Mouse (Mus musculus): ENCODE measurements around the gene Efcab2. TPM values are rescaled to one million over a fixed set of nuclear protein-coding genes. Genes with fewer than 3 reads are reported as not detected.
A peak's percentile ranks its signal among the peaks of the same experiment; 100 is the strongest.

Efcab2 gene
- total RNA-seq, 2 experiments from 2014 or later: 8.1 to 10.1 TPM

DNA sequence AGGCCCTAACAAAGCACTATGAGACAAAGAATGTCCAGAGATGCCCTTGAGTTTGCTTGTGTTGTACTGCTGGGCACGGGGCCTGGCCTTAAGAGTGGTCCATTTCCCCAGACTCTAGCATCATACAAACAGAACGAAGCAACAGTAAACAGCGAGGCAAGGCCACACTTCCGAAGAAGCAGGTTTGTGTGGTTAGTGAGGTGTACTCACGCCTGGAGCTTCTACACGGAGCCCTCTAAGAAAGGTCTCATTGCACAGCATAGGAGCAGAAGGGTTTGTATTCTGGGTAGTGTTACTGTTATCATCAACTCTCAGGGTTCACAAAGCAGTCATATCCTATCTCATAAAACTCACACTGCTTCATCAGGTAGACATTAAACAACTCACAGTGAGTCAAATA, 61.7 kb downstream of the Efcab2 start:
- DNase-seq (ENCODE audit: extremely low spot score in 1 of 2, low spot score in 1 of 2): no peak

DNA sequence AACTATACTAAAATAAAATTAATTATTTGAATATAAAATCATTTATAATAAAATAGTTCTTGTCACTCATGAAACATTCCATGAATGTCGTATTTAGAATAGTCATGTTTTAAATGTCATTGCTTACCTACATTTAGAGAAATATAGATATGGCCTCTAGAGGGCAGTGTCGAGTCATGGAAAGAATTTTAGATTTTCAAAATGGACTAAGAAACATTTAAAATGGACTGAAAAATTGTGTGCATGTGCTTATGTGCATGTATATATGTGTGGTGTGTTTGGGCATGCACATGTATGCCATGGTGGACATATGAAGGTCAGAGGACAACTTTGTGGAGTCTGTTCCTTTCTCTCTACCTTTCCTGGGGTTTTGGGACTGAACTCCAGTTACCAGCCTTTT, 62.4 kb downstream of the Efcab2 start:
- peak in 1 of 2 experiments; percentile 15 for DNase-seq (ENCODE audit: extremely low spot score in 1 of 2, low spot score in 1 of 2)

DNA sequence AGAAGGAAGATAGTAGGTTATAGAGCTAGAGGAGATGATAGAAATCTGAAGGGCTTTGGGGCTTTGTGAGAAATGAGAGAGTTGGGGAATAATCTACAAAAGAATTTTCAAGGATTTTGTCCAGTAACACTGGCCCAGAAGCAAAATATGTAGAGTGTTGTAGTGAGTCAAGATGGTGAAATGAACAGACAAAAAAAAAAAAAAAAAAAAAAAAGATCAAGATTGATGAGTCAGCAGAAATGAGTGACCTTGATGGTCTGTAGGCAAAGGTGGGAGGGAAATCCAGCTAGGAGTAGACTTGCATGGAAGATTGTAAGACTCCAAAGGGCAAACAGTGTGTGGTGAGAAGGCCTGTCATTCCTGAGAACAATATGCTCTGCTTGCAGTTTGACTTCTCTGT, 78.0 kb downstream of the Efcab2 start:
- DNase-seq (ENCODE audit: extremely low spot score in 1 of 2, low spot score in 1 of 2): no peak

DNA sequence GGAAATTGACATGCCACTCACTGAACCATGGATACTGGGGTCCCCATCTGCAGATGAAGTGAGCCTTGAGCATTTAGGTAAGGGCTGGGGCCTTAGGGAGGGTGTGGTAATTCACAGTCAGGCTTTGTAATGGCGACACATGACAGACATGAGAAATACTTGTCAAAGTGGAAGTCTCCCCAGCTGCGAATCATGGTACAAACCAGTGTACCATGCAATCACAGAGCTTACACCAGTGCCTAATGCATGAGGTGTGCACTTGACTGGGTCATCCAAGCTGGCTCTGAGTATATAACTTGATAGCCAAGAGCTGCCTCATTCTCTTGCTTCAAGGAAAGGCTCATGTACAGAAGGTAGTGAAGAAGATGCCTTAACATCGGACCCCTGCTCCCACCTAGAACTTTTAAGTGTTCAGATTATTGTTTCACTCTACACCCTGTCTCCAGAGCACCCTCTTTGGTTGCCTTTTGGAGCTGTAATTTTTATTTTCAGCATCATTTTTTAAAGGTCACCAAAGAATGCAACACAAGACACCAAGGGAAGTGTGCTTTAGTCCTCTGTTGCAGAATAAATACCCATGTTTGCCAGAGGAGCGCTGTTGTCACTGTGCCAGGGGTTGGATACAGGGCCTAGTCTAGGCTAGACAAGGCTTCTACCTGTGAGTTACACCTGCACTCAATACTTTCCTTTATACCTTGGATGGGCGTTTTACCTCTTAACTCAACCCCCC, 79.4 kb downstream of the Efcab2 start:
- no peak for DNase-seq (ENCODE audit: extremely low spot score in 1 of 2, low spot score in 1 of 2)

DNA sequence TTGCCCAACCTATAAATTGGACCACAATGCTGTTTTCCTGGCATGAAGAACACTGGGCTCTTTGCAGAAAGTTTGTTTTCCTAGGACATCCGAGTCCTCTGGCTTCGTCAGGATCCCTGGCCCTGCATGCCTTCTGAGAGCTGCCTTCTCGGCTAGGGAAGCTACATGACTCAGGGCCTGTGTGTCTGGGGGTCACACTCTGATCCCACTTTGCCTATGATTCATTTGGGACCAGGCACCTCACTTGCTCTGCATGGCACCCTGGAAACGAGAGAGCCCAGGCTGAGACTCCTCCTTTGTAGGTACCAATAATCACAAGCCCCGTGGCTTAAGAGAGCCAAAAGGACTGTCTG, 80.0 kb downstream of the Efcab2 start:
- no peak for DNase-seq (ENCODE audit: extremely low spot score in 1 of 2, low spot score in 1 of 2)

DNA sequence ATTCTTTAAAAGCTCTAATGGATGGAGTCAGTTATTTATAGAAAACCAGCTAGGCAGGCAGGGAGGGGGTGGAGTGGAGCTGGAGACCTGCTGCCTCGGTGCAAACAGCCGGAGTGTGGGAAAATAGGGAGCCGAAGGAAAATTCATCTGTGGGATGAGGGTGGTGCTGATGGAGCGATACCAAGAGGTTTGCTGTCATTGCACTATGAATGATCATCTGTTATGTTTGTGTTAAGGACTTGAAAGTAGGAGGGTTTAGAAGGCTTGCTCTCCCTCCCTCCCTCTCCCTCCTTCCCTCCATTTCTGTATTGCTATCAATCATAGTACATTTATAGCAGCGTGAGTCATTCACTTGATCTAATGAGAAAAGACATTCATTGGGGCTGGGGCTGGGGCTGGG, 80.9 kb downstream of the Efcab2 start:
- DNase-seq (ENCODE audit: extremely low spot score in 1 of 2, low spot score in 1 of 2): peak in 1 of 2 experiments; percentile 12

DNA sequence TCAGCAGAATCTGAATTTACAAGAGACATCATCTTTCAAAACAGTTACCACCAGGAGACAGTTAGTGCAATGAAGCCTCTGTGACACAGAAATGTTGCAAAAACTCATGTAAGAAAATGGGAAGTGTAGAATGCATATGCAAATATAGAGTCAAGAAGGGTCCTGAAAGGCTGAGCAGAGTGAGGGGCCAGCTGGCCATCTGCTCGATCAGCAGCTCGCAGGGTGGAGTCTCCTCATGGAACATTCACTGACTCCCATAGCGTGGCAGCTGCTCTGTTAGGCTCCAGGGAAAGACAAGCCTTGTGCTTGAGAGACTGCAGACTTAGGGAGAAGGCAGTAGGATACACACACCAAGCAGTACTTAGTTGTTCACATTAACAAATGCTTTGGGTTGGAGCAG, 83.2 kb downstream of the Efcab2 start:
- DNase-seq (ENCODE audit: extremely low spot score in 1 of 2, low spot score in 1 of 2): no peak

DNA sequence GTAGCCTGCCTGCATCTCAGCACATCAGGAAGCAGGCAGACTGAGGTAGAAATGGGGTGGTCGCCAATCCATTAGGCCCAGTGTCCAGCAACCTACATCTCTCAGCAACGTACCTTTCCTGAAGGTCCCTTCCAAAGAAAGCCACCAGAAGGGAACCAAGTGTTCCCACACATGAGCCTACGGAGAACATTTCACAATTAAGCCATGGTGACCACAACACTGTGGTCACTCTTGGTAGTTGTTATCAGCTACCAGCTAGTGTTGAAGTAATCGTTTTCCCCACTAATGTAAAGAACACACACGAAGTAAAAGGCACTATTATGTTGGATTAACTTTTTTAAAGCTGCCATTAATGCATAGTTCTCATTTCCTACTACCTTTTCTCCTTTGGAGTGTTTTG, 85.8 kb downstream of the Efcab2 start:
- DNase-seq (ENCODE audit: extremely low spot score in 1 of 2, low spot score in 1 of 2): no peak

DNA sequence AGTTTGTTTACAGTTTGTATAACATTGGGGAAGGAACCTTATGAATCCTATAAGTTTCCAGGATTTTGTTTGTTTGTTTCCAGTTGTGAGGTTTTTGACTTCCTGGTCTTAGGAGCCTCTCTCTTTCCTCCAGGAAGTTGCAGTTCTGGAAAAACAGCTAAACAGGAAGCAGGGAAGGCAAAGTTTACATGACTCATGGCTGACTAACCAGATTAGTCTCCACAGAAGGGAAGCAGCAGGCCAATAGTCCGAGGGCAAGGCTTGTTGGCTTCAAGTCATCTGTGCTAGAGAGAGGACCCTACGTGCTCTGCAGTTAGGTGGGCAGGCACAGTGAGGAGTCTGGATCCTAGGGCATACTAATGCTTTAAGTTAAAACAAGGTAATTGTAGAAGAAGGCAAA, 86.6 kb downstream of the Efcab2 start:
- DNase-seq (ENCODE audit: extremely low spot score in 1 of 2, low spot score in 1 of 2): no peak

DNA sequence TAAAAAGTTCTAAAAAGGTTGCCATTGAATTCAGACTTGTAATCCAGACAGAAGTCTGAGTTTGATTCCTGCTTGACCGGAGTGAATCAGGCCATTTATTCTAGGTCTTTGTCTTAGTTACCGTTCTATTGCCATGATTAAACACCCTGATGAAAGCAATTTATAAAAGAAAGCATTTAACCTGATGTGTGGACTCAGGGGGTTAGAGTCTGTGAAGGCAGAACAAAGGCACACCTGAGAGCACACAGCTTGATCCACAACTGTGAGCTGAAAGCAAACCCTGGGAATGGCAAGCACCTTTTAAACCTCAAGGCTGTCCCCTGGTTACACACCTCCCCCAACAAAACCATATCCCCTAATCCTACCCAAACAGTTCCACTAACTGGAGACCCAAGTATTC, 90.3 kb downstream of the Efcab2 start:
- DNase-seq (ENCODE audit: extremely low spot score in 1 of 2, low spot score in 1 of 2): no peak

DNA sequence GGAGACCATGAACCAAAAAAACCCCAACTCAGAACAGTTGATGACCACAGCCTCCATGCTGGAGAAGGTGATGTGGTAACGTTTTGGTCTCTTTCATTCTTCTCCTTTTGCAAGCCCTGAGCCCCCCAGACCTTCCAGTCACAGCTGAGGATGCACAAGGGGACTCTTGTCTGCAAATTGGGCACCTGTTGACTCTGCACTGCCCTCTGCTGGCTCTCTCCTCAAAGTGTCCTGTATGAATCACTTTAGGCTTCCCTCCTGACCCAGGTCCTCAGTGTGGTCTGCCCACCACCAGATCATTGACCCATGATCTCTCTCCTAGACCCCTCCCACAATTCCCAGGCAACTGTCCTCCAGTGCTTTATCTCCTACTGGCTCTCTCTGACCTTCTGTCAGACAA, 91.0 kb downstream of the Efcab2 start:
- peak in 1 of 2 experiments; percentile 49 for DNase-seq (ENCODE audit: extremely low spot score in 1 of 2, low spot score in 1 of 2)

DNA sequence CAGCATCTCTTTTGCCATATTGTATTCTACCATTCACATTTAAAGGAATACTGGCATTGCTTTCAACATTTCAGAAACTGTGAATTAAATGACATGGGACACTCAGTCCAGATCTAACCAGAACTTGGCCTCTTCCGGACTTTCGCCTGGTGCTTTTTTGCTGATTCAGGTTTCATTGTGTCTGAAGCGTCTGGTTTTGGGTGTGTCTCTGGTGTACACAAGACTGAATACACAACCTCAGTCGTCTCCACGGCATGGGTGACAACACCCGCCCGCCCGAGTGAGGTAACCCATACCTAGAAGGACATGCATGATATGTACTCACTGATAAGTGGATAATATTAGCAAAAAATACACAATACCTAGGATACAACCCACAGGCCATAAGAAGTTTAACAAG, 101.1 kb downstream of the Efcab2 start:
- DNase-seq (ENCODE audit: extremely low spot score in 1 of 2, low spot score in 1 of 2): no peak

DNA sequence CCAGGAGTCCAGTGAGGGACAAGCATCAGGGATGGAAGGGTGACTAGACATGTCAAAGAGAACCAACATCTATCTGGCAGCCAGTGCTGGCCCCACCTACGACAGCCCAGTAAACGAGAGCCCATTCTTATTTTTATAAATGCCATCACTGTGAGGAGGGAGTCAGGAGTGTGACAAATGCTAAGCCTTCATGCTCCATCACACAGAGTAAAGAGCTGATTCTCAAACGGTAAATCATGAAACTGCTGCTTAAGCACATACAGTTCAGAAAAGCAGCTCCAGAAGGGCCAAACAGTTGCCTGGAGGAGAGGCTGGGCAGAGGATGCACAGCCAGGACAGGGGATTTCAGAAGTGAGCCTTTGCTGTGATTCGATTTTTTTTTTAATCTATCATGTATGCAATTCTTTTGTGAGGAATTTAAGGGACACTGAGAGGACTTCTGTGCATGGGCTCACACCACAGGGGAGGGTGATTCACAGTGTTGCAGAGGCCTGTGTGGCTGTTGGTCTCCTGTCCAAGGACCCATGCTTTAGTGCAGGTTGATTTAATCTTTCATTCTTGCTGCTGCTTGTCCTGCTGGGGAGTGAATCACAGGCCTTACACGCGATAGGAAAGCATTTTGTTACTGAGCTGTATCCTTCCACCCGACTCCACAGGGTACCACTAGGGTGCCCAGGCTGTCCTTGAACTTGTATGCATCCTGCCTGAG, 106.6 kb downstream of the Efcab2 start:
- no peak for DNase-seq (ENCODE audit: extremely low spot score in 1 of 2, low spot score in 1 of 2)

DNA sequence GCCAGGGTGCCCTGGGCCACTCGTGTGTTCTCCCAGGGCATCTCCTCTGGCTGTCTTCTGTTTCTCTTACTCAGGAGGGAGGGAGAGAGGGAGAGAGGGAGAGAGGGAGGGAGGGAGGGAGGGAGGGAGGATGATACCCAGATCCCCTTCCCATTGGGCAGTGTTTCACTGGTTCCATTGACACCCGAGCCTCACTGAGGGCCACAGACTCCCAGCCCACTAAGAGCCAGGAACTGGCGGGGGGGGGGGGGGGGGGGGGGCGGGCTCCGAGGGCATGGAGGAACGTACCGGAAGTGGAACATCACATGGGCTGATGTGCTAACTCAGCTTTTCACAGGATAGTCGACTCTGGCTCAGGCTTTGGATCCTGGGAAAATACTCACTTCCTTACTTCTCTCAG, 108.1 kb downstream of the Efcab2 start:
- DNase-seq (ENCODE audit: extremely low spot score in 1 of 2, low spot score in 1 of 2): no peak

DNA sequence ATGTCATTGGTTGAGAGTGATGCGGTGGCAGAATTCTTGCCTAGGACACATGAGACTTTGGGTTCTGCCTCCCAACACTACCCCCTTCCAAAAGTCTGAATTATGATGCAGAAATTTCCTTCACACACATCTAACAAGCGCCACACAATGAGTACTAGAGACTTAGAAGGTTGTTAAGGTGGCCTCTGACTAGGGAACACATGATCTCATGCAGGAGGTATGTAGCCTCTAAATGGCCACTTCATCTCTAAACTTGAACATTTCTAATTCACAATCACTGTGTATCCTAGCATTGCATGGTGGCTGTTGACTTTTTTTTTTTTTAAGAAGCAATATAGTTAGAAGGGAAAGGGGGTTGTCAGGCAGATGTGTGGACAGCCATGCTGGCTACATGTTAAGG, 110.0 kb downstream of the Efcab2 start:
- DNase-seq (ENCODE audit: extremely low spot score in 1 of 2, low spot score in 1 of 2): no peak

DNA sequence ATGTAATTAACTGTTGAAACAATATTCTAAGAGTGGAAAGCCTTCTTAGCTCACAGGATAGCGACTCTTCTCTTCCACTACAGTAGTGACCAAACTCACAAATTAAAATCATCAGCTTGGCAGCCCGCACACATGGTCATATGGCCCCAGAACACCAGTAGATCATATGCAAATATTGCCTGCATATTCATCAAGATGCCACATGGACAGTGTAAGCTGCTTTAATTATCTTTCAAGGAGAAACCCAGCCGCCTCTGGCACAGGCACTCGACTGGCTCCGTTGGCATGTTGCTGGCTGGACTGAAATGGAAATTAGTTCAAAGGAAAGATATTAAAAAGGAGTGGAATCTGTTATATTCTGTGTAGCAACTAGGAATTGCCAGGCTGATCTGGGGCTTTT, 116.5 kb downstream of the Efcab2 start:
- no peak for DNase-seq (ENCODE audit: extremely low spot score in 1 of 2, low spot score in 1 of 2)

DNA sequence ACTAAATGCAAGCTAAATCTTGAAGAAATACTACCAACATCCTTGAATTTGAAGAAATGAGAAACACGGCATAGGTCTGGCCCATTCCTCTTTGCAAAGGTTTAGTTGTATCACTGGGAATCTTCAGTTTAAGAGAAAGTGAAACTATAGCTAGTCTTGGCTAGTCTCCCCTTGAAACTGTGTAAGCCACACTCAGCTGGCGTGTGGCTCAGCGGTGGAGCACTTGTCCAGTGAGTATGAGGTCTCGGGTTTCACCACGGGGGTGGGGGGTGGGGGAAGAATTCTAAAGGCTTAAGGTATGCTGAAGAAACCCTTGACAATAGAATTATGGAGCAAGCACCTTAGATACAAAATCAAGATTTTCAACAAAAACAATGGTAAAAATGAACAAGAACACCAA, 117.3 kb downstream of the Efcab2 start:
- DNase-seq (ENCODE audit: extremely low spot score in 1 of 2, low spot score in 1 of 2): no peak

DNA sequence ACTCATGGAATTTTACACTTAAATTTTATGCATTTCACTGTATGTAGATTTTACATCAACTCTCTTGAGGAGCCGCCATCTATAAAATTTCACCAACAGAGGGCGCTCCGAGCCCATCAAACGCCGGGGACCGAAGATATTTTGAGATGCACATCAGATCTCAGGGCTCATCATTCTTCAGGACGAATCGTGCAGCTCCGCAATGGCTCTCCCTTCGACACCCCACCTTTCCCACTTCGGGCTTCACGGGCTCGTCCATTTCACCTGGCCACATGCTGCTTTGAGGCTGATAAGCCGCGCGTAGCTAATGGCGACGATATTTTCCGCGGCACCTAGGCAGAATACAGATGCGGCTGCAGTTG, 121.3 kb downstream of the Efcab2 start:
- peak; percentile 70 to 79 for DNase-seq (ENCODE audit: extremely low spot score in 1 of 2, low spot score in 1 of 2)

DNA sequence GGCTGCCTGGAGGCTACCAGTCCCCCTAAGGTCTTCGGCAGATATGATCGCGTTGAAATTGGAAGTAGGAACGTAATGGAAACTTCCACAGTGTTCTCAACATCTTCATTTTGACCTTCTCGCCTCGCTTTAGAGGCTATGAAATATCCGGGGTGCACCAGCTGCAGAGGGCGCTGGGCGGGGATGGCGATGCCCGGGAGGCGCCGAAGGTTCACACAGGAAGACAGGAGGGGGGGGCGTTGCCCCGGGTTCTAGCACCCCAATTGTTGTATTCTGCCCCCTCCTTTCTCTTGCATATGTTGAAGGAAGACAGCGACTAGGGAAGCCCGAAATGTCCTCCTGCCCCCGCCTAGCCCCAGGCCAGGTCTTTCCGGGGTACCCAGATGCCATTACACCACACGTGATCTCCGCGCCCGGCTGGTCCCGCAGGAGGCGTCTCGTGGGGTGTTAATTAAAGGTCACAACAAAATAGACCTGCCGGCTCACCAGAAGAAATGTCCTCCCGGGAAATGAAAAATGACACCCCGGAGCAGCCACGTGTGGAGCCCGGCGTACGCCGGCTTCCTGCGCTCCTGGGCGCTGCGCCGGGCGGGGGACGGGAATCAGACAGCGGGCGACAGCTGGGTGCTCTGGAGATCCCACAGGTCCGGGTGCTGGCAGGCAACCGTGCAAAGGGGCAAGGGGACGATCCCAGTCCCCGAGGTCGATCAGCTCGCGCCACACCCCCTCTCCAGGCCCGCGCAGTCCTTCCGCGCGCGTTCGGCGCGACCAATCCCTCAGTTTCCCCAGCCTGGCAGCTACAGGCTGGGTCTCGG, 121.9 kb downstream of the Efcab2 start:
- peak; percentile 20 to 39 for DNase-seq (ENCODE audit: extremely low spot score in 1 of 2, low spot score in 1 of 2)

DNA sequence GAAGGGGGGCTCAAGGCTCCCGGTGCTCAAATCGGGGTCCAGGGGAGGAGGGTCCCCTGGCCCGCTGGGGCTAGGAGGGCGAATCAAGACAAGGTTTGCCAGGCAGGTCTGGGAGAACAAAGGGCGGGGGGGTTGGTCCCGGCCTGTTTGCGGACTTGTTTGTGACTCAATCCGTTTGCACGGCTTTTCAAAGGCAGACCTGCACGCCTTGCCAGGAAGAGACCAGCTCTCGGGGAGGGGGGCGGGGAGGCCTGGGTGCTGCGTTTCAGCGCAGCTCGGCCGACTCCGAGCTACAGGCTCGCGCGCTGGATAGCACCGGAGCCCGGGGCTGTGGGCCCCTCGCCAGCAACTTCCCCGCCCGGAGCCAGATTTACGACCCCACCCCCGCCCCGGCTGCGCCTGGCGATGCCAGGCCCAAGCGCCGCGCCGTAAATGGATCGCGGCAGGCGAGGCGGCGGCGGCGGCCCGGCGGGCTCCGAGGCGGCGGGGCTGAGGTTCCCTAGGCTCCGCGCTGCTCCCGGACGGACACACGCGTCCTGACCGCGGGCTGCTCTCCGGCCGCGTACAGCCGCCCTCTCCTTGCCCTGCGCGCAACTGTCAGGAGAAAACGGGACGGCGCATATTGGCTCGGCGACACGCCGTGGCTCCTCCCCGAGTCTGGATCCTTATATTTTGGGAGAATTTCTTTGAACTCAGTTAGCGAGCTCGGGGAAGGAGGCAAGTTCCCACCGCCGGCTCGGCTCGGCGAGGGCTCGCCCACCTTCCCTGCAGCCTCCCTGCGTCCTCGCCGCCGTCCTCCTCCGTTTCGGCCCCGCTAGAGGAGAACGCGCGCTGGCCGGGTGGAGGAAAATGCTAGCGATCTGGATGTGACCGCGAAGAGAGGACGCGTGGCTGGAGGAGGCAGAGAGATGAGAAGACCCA, 122.8 kb downstream of the Efcab2 start, which contains the start of gene Kif26b:
Kif26b (plus strand) TSS at position 695 of the 921 bp plus-strand sequence.
- DNase-seq (ENCODE audit: extremely low spot score in 1 of 2, low spot score in 1 of 2): peak; percentile 43 to 57

Data from layer of hippocampus, postnatal 25 days (tissue).